Mouse (Mus musculus) thymus, postnatal 0 days (tissue): Measurements from ENCODE around the gene Zfp683. TPM values are rescaled to one million over a fixed set of nuclear protein-coding genes. Genes with fewer than 3 reads are reported as not detected.

ENCODE experiments used
- DNase-seq: peaks from one replicate; pipeline ENCODE4 v3.0.0-alpha.2; 2015; ENCODE audit warnings: low spot score
- polyA plus RNA-seq: library from polyadenylated mRNA; unstranded; fragments of >200 nt; fragmentation: Nextera tagmentation; extraction: Ambion mirVana; gene quantifications from 2 replicates; pipeline ENCODE4 v1.2.1, GENCODE M21; 2015

Gene Zfp683
- 0.57 and 0.60 TPM in 2 replicates for polyA plus RNA-seq

GRCm38 (mm10) chr4:134053538-134053937 lies at the start of gene Zfp683:
Zfp683 (plus strand) TSS chr4:134053838.
- no peak for DNase-seq

GRCm38 (mm10) chr4:134005581-134006358 lies 47.9 kb upstream of the Zfp683 start:
- no peak for DNase-seq

GRCm38 (mm10) chr4:134006845-134007244 lies 46.8 kb upstream of the Zfp683 start:
- no peak for DNase-seq

- no peak for DNase-seq
These were observed 43.9 kb upstream of the Zfp683 start for GRCm38 (mm10) chr4:134009709-134010108.

- DNase-seq: no peak
These were observed 41.9 kb upstream of the Zfp683 start for GRCm38 (mm10) chr4:134011450-134012414.

GRCm38 (mm10) chr4:134012858-134013528 lies 40.6 kb upstream of the Zfp683 start:
- DNase-seq: peak; percentile 27

- no peak for DNase-seq
These were observed 37.4 kb upstream of the Zfp683 start for GRCm38 (mm10) chr4:134016208-134016607.

- DNase-seq: no peak
These were observed 36.9 kb upstream of the Zfp683 start for GRCm38 (mm10) chr4:134016767-134017166.

GRCm38 (mm10) chr4:134017201-134017865 lies 36.3 kb upstream of the Zfp683 start:
- no peak for DNase-seq

GRCm38 (mm10) chr4:134018038-134018778 lies 35.4 kb upstream of the Zfp683 start:
- DNase-seq: no peak

- DNase-seq: no peak
These were observed 34.9 kb upstream of the Zfp683 start, which contains the start of gene Lin28a for GRCm38 (mm10) chr4:134018779-134019145. Lin28a (minus strand) TSS chr4:134018841.

- DNase-seq: no peak
These were observed 34.4 kb upstream of the Zfp683 start for GRCm38 (mm10) chr4:134019210-134019609.

- no peak for DNase-seq
These were observed 33.8 kb upstream of the Zfp683 start for GRCm38 (mm10) chr4:134019641-134020351.

GRCm38 (mm10) chr4:134020621-134021020 lies 33.0 kb upstream of the Zfp683 start:
- DNase-seq: peak; percentile 69

GRCm38 (mm10) chr4:134025802-134026201 lies 27.8 kb upstream of the Zfp683 start:
- no peak for DNase-seq

- DNase-seq: peak; percentile 82
These were observed 17.7 kb upstream of the Zfp683 start for GRCm38 (mm10) chr4:134035953-134036352.

- DNase-seq: peak; percentile 12
These were observed 12.1 kb upstream of the Zfp683 start for GRCm38 (mm10) chr4:134041317-134042123.

- DNase-seq: peak; percentile 48
These were observed 10.6 kb upstream of the Zfp683 start for GRCm38 (mm10) chr4:134043041-134043440.

- DNase-seq: no peak
These were observed 6.0 kb upstream of the Zfp683 start for GRCm38 (mm10) chr4:134047648-134048047.
